Mouse (Mus musculus): ENCODE measurements at regions not wholly inside any gene's neighbourhood (a gene's known extent, or its start where the extent isn't known, plus 50 kb on each side); places are given as distances from the start of the nearest gene placed in this dataset.
A peak's percentile ranks its signal among the peaks of the same experiment; 100 is the strongest.

GRCm38 (mm10) chr15:6068371-6068770 lies 231.2 kb upstream of the Dab2 start:
- WGBS = 70% methylated on average over 8 of the region's 8 CpGs
- no peaks in the 10 kb centered on the region for H3K4me1 ChIP-seq (ENCODE audit: control insufficient read depth, insufficient read depth, low read length)
- no peak overlapping the region for H3K27ac ChIP-seq (ENCODE audit: control insufficient read depth, insufficient read depth, low read depth, low read length, poor library complexity)
- no peak overlapping the region for H3K4me3 ChIP-seq (replicated peaks; ENCODE audit: control insufficient read depth, low read depth, low read length)
- TF ChIP-seq CTCF (IDR thresholded peaks at IDR 0.05; ENCODE audit: control insufficient read depth, insufficient read depth, low read length) (no peak), POLR2A (IDR thresholded peaks at IDR 0.05; ENCODE audit: borderline replicate concordance, control insufficient read depth, low read depth, low read length) (no peak)

- H3K4me1 ChIP-seq (ENCODE audit: control insufficient read depth, insufficient read depth, low read length) = no peaks in the 10 kb centered on the region
- TF ChIP-seq POLR2A (IDR thresholded peaks at IDR 0.05; ENCODE audit: borderline replicate concordance, control insufficient read depth, low read depth, low read length) = no peak
- no peak for TF ChIP-seq CTCF (IDR thresholded peaks at IDR 0.05; ENCODE audit: control insufficient read depth, insufficient read depth, low read length)
- H3K4me3 ChIP-seq (replicated peaks; ENCODE audit: control insufficient read depth, low read depth, low read length) = no peak overlapping the region
Observed at GRCm38 (mm10) chr15:6071873-6072272, 227.7 kb upstream of the Dab2 start.

DNA sequence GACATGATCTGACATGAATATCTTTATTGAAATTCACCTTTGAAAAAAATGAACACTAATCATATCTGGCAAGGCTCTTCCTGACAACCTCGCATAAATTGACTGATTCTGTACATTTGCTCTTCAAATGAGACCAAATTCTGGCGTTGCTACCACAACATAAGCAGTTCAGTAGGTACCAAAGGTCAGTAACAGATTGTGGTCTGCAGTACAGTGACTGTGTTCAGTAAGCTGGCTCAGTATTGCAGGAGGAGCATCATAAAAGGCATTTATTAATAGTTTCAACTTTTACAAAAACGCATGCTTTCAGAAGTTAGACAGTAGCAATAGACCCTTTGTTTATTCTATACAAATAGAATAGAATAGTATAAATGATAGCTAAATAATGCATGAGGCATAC lies 226.7 kb upstream of the Dab2 start:
- Histone ChIP-seq H3K27ac (ENCODE audit: control insufficient read depth, insufficient read depth, low read depth, low read length, poor library complexity) (no peak overlapping the region), H3K4me3 (replicated peaks; ENCODE audit: control insufficient read depth, low read depth, low read length) (no peak overlapping the region), H3K4me1 (ENCODE audit: control insufficient read depth, insufficient read depth, low read length) (no peaks in the 10 kb centered on the region)
- TF ChIP-seq POLR2A (IDR thresholded peaks at IDR 0.05; ENCODE audit: borderline replicate concordance, control insufficient read depth, low read depth, low read length) (no peak), CTCF (IDR thresholded peaks at IDR 0.05; ENCODE audit: control insufficient read depth, insufficient read depth, low read length) (no peak)
- 70% methylated on average over 3 of the region's 3 CpGs for WGBS

More at GRCm38 (mm10) chr15:6071873-6072272, 227.7 kb upstream of the Dab2 start:
- no peak overlapping the region for H3K27ac ChIP-seq (ENCODE audit: control insufficient read depth, insufficient read depth, low read depth, low read length, poor library complexity)

- Histone ChIP-seq H3K27ac (ENCODE audit: control insufficient read depth, insufficient read depth, low read depth, low read length, poor library complexity) (no peak overlapping the region), H3K4me3 (replicated peaks; ENCODE audit: control insufficient read depth, low read depth, low read length) (no peak overlapping the region), H3K4me1 (ENCODE audit: control insufficient read depth, insufficient read depth, low read length) (no peaks in the 10 kb centered on the region)
- 27% methylated on average over 8 of the region's 8 CpGs for WGBS
- TF ChIP-seq CTCF (IDR thresholded peaks at IDR 0.05; ENCODE audit: control insufficient read depth, insufficient read depth, low read length) (peak; percentile 67), POLR2A (IDR thresholded peaks at IDR 0.05; ENCODE audit: borderline replicate concordance, control insufficient read depth, low read depth, low read length) (no peak)
Observed at GRCm38 (mm10) chr15:6080714-6081635, 218.6 kb upstream of the Dab2 start.

- Histone ChIP-seq H3K27ac (ENCODE audit: control insufficient read depth, insufficient read depth, low read depth, low read length, poor library complexity) (no peak overlapping the region), H3K4me3 (replicated peaks; ENCODE audit: control insufficient read depth, low read depth, low read length) (no peak overlapping the region), H3K4me1 (ENCODE audit: control insufficient read depth, insufficient read depth, low read length) (no peaks in the 10 kb centered on the region)
- TF ChIP-seq POLR2A (IDR thresholded peaks at IDR 0.05; ENCODE audit: borderline replicate concordance, control insufficient read depth, low read depth, low read length) (no peak), CTCF (IDR thresholded peaks at IDR 0.05; ENCODE audit: control insufficient read depth, insufficient read depth, low read length) (no peak)
- WGBS = 67% methylated on average over 3 of the region's 3 CpGs
Observed at GRCm38 (mm10) chr15:6087208-6087607, 212.4 kb upstream of the Dab2 start.

GRCm38 (mm10) chr15:6088498-6088897 lies 211.1 kb upstream of the Dab2 start:
- H3K4me1 ChIP-seq (ENCODE audit: control insufficient read depth, insufficient read depth, low read length) = no peaks in the 10 kb centered on the region
- H3K27ac ChIP-seq (ENCODE audit: control insufficient read depth, insufficient read depth, low read depth, low read length, poor library complexity) = no peak overlapping the region
- TF ChIP-seq POLR2A (IDR thresholded peaks at IDR 0.05; ENCODE audit: borderline replicate concordance, control insufficient read depth, low read depth, low read length) (no peak), CTCF (IDR thresholded peaks at IDR 0.05; ENCODE audit: control insufficient read depth, insufficient read depth, low read length) (no peak)
- WGBS = 80% methylated on average over 4 of the region's 4 CpGs
- no peak overlapping the region for H3K4me3 ChIP-seq (replicated peaks; ENCODE audit: control insufficient read depth, low read depth, low read length)

DNA sequence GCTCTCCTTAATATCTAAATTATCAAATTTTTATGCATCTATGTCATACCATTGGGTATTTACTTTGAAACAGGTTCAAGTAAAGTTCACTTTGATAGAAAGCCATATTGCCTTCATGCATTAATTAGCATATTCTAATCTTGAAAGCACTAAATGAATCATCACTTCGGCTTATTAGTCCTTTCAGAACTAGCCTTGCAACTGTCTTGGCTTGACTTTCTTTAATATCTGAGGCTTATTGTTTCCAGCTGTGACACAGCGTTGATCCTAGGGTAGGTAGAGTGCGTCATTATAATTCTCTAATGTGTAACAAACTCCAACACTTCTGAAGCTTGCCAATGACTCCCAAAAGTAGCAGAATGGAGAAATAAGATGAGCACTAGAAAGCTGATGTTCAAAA lies 169.9 kb upstream of the Dab2 start:
- no peaks in the 10 kb centered on the region for H3K4me1 ChIP-seq (ENCODE audit: control insufficient read depth, insufficient read depth, low read length)
- H3K27ac ChIP-seq (ENCODE audit: control insufficient read depth, insufficient read depth, low read depth, low read length, poor library complexity) = no peak overlapping the region
- 80% methylated on average over 3 of the region's 3 CpGs for WGBS
- no peak overlapping the region for H3K4me3 ChIP-seq (replicated peaks; ENCODE audit: control insufficient read depth, low read depth, low read length)
- no peak for TF ChIP-seq CTCF (IDR thresholded peaks at IDR 0.05; ENCODE audit: control insufficient read depth, insufficient read depth, low read length)
- no peak for TF ChIP-seq POLR2A (IDR thresholded peaks at IDR 0.05; ENCODE audit: borderline replicate concordance, control insufficient read depth, low read depth, low read length)

GRCm38 (mm10) chr15:6132216-6132615 lies 167.4 kb upstream of the Dab2 start:
- TF ChIP-seq POLR2A (IDR thresholded peaks at IDR 0.05; ENCODE audit: borderline replicate concordance, control insufficient read depth, low read depth, low read length) = no peak
- TF ChIP-seq CTCF (IDR thresholded peaks at IDR 0.05; ENCODE audit: control insufficient read depth, insufficient read depth, low read length) = no peak
- H3K4me3 ChIP-seq (replicated peaks; ENCODE audit: control insufficient read depth, low read depth, low read length) = no peak overlapping the region
- H3K27ac ChIP-seq (ENCODE audit: control insufficient read depth, insufficient read depth, low read depth, low read length, poor library complexity) = no peak overlapping the region
- H3K4me1 ChIP-seq (ENCODE audit: control insufficient read depth, insufficient read depth, low read length) = no peaks in the 10 kb centered on the region

Data from bone marrow, adult 2 months (tissue).